Mouse (Mus musculus) B cell, adult 62 days (primary cell): ENCODE results near the gene Pak3. TPM values are rescaled to one million over a fixed set of nuclear protein-coding genes. Genes with fewer than 3 reads are reported as not detected.

Experiments used
- total RNA-seq: library from RNA; stranded (reverse); gene quantifications from 4 replicates; pipeline ENCODE4 v1.2.4, GENCODE M21; 2023

Pak3 gene
- not detected in 4 replicates for total RNA-seq

DNA sequence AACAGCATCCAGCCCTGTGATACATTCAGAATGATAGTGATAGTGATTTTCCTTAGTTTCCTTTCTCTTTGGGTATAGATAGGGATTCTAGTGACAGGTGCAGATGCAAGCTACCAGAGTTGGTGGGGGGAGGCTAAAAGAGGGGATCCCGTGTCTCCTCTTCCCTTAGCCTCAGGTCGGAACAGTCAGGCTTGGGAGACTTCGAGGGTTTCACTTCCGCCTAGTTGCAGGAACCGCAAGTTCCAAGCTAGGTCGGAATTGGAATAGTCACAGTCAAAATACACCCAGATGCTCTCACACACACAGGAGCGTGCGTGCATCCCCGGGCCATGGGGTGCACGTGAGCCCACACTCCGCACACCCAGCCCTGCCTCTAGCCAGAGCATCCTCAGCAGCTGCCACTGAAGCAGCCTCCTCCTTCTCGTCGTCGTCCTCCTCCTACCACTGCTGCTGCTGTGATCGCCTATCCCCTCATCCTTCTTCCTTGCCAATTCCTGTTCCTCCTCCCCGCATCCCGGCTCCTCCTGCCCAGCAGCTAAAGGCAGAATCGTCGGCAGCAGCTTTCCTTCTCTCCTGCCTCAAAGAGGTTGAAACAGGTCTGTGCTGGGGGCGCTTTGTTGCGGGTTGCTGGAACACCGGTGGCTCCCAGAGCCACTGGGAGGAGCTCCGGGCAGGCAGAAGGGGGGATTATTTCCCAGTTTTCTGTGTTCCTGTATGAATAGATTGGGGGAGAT lies at the start of gene Pak3:
Gene Pak3 (plus strand): TSS at position 424 of the 734 bp plus-strand sequence.

DNA sequence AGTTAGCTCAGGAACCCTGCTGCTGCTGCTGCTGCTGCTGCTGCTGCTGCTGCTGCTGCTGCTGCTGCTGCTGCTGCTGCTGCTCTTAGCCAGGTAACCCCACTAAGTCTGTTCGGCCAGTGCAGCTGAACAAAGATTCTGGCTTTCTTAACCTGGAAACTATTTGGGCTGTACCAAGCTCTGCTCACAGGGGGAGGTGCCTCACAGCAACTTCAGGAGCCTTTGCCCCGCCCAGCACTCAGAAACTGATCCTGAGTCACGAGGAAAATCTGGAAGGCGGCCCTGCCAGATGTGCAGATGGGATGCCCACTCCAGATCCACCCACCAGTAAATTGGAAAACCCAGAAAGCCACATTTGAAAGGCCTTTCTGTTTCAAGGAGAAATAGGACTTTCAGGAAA lies 308.8 kb downstream of the Pak3 start, which contains the start of gene Capn6:
Gene Capn6 (minus strand): TSS at position 203 of the 400 bp plus-strand sequence.

Other genes starting within 250 kb of the Pak3 start
- not detected in 4 replicates for gene Chrdl1, start 124.3 kb upstream of the Pak3 start, total RNA-seq